Mouse (Mus musculus) Muller cell, postnatal 12 days (primary cell): ENCODE results near the gene Rem1.

Source experiments
- DNase-seq: peaks from one replicate; pipeline ENCODE4 v3.0.0-alpha.2; 2015; ENCODE audit errors: inconsistent ontology term

Gene Rem1

GRCm38 (mm10) chr2:152626774-152627591 lies at the start of gene Rem1:
TSS of gene Rem1 (plus strand) at chr2:152626951.
- DNase-seq, result peak; percentile 13

GRCm38 (mm10) chr2:152580107-152580506 lies 46.6 kb upstream of the Rem1 start, which contains the start of gene Defb19:
TSS of gene Defb19 (minus strand) at chr2:152580312.
- no peak for DNase-seq

- DNase-seq, result no peak
Observed at GRCm38 (mm10) chr2:152580612-152581011, 46.1 kb upstream of the Rem1 start.

GRCm38 (mm10) chr2:152586926-152587560 lies 39.7 kb upstream of the Rem1 start:
- no peak for DNase-seq

DNA sequence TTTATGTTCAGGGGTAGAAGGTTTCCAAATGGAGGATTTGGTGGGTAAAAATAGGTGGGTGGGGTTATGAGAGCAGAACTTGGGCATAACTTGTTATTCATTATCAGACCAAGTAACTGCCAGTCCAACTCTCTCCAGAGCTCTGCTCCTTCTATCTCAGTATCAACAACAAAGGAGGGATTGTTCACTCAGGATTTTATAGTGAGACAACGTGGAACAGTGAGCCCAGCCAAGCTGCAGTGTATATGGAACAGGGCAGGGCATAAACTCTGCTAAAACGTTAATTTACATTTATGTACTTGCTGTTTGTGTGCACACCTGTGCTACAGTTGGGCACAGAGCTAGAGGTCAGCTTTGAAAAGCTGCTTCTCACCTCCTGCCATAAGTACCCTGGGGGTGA lies 38.3 kb upstream of the Rem1 start:
- DNase-seq, result no peak

DNA sequence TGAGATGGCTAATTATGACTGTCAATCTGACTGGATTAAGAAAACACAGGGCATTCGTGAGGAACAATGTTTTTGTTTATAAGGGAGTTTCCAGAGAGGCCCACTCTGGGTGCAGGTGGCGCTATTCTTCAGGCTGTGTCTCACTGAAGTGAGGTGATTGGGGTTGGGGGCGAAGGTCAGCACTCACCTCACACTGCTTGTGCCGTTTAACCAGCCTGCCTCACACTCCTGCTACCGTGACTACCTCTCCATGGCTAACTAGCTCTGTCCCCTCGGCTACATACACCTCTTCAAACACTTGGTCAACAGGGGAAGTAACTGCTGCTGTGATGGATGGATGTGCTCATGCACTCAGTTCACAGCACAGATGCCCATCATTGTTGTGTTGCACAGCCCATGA lies 37.7 kb upstream of the Rem1 start:
- no peak for DNase-seq

GRCm38 (mm10) chr2:152599299-152599698 lies 27.5 kb upstream of the Rem1 start, which contains the start of gene Defb45:
TSS of gene Defb45 (minus strand) at chr2:152599399.
- no peak for DNase-seq

- no peak for DNase-seq
Observed at GRCm38 (mm10) chr2:152600076-152600475, 26.7 kb upstream of the Rem1 start.

- DNase-seq, result peak; percentile 57
Observed at GRCm38 (mm10) chr2:152601275-152601960, 25.3 kb upstream of the Rem1 start.

- DNase-seq, result no peak
Observed at GRCm38 (mm10) chr2:152604057-152604456, 22.7 kb upstream of the Rem1 start, which contains the start of gene Defb36. TSS of gene Defb36 (plus strand) at chr2:152604327.

- DNase-seq, result no peak
Observed at GRCm38 (mm10) chr2:152607746-152608145, 19.0 kb upstream of the Rem1 start.

- no peak for DNase-seq
Observed at GRCm38 (mm10) chr2:152608719-152609118, 18.0 kb upstream of the Rem1 start.

DNA sequence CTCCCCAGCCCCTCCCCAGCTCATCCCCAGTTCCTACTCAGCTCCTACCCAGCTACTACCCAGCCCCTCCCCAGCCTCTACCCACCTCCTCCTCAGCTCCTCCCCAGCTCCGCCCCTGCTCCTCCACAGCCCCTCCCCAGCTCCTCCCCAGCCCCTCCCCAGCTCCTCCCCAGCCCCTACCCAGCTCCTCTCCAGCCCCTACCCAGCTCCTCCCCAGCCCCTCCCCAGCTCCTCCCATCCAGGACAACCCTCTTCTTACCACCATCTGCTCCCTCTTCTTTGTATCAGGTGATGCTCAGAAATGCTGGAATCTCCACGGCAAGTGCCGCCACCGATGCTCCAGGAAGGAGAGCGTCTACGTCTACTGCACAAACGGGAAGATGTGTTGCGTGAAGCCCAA lies 14.6 kb upstream of the Rem1 start:
- no peak for DNase-seq

DNA sequence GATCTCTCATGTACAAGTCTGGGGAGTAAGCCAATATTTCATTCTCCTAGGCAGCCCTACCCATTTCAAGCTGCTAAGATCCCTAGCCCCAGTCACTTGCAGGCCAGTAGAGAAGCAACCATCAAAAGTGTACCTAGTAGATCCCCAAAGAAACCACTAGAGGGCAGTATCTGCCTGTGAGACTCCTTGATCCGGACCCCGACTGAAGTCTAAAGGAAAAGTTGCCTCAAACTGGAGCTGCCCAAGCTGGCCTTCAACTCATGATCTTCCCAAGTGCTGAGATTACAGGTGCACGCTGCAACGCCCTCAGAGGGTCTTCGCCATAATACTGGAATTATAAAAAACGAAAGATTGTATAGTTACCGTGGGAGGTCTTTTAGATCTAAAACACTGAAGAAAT lies 11.2 kb upstream of the Rem1 start:
- peak; percentile 47 for DNase-seq

DNA sequence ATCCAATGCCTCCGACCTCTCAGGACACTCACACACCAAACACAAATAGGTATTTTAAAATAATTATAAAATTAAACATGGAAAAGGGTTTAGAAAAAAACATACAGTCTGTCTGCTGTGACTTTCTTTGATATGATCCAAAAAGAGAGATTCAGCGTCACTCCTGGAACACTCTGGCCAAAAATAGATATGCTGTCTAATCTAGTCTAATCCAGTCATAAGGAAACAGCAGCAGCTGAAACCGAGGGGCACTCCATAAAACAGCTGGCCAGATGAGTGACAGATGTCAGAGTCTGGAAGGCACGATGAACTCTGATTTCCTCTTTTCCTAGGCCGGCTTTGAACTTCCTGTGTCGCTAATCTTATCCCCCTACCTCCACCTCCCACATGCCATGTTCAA lies 10.3 kb upstream of the Rem1 start:
- DNase-seq, result no peak

DNA sequence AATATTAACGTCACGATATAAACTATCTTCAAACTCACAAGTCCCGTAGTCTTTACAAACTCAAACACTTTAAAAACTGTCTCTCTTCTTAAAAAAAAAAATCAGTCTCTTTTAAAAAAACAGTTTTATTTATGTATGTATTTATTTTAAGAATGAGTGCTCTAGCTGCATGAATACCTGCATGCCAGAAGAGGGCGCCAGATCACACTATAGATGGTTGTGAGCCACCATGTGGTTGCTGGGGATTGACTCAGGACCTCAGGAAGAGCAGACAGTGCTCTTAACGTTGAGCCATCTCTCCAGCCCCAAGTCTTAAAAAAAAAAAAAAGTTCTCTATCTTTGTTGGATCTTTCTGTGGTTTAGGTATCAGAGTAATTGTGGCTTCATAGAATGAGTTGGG lies 9.4 kb upstream of the Rem1 start:
- DNase-seq, result no peak

DNA sequence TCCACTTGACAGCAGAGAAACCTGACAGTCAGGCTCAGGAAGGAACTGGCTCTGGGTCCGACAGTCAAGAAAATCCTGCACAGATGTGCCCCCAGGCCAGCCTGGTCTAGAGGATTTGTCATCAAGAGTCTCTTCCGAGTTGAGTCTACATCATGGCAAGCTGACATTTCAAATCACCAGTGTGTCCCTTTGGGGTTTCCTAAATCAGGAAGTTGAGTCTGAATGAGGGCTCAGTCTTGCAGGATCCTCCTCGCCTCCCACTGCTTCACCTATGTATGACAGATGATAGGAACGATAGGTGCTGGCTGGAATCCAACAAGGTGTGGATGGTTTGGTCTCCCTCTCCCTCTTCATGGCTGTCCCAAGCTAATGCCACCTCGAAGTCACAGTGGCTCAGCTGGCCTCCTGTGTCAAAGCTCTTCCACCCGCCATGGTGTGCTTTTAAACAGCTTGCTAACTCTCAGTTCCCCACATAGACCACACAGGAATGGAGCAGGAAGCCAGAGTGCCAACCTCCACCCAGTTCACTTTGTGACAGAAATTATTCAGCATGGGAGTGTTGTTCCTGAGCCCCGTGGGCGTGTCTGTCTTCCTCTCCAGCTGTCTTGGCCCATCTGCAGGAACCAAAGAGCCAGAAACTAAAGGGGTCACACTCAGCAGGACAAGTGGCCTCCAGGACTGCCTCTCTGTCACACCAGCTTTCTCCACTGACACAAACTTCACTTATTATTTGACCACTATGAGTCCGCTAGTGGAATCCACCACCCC lies 6.2 kb upstream of the Rem1 start:
- no peak for DNase-seq

DNA sequence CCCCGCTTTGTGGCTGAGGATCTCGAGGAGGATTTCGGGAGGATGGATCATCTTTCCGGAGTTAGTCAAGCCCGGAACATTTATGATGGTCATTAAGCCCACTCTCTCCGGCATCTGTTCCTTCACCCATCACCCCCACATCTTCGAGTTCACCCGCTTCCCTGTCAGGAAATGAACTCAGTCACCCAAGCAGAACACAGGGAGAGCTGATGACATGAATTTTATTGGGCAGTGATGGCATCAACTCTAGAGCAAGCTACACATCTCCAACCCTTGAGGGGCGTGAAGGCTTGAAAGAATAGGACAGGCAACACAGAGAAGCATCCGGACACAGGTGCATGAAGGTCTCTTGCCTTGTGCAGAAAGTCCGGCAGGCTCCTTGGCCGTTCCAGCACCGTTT lies 4.6 kb upstream of the Rem1 start:
- DNase-seq, result no peak

GRCm38 (mm10) chr2:152622953-152623352 lies 3.8 kb upstream of the Rem1 start, which contains the start of gene Defb25:
TSS of gene Defb25 (minus strand) at chr2:152623053.
- no peak for DNase-seq

- no peak for DNase-seq
Observed at GRCm38 (mm10) chr2:152624566-152624965, 2.2 kb upstream of the Rem1 start.

DNA sequence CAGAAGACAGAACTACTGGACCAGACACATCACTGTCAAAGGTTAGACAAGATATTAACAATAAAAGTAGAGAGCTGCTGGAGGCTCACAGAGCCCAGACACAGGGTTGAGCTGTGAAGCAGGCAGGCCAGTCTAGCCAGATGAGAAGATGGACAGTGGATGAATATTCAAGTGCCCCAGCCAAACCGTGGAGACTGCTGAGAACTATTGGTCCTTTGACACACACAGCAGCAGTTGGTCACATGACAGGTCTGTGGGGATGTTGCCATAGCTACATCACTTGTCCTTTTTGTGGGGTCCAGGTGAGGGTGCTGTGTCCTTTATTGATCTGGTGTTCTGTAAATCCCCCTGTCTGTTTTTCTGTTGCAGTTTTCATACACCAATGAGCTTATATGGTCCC lies 1.5 kb upstream of the Rem1 start:
- no peak for DNase-seq

GRCm38 (mm10) chr2:152628066-152628465 lies 1.3 kb downstream of the Rem1 start:
- no peak for DNase-seq
